Mouse (Mus musculus): ENCODE measurements around the gene Hhex. TPM values are rescaled to one million over a fixed set of nuclear protein-coding genes. Genes with fewer than 3 reads are reported as not detected.
A peak's percentile ranks its signal among the peaks of the same experiment; 100 is the strongest.

The Hhex gene
- polyA plus RNA-seq, 1 experiment = 8.2 TPM

- no peaks in the 10 kb centered on the region for H3K9me3 ChIP-seq (replicated peaks; ENCODE audit: control insufficient read depth, insufficient read depth, low read length, poor library complexity, severe bottlenecking)
- peak overlapping the region; percentile 99 for H3K9ac ChIP-seq (ENCODE audit: low read depth, poor library complexity, severe bottlenecking)
- peaks cover 8% of the 10 kb centered on the region for H3K36me3 ChIP-seq (ENCODE audit: control insufficient read depth, insufficient read depth, low read length, poor library complexity, severe bottlenecking)
- peak overlapping the region; percentile 94 for H3K4me3 ChIP-seq (ENCODE audit: low read depth, low read length)
- H3K27ac ChIP-seq (ENCODE audit: insufficient read depth, low read length) = no peak overlapping the region
- no peak for TF ChIP-seq EP300 (IDR thresholded peaks at IDR 0.05; ENCODE audit: insufficient read depth, low read depth, low read length)
- TF ChIP-seq POLR2A (IDR thresholded peaks at IDR 0.05; ENCODE audit: insufficient read depth, low read length) = no peak
- 0 out of 2 replicates have a peak, but pooled peaks cover 3% of the 10 kb centered on the region for H3K27me3 ChIP-seq (ENCODE audit: control insufficient read depth, insufficient read depth, low read length, poor library complexity, severe bottlenecking)
- H3K4me1 ChIP-seq (ENCODE audit: control insufficient read depth, insufficient read depth, low read length) = no peaks in the 10 kb centered on the region
Observed at GRCm38 (mm10) chr19:37435041-37435852, 637 bp downstream of the Hhex start.

GRCm38 (mm10) chr19:37435853-37436174 lies 1.2 kb downstream of the Hhex start:
- Histone ChIP-seq H3K27ac (ENCODE audit: insufficient read depth, low read length) (no peak overlapping the region), H3K4me3 (ENCODE audit: low read depth, low read length) (peak overlapping the region; percentile 94)
- TF ChIP-seq CTCF (IDR thresholded peaks at IDR 0.05; ENCODE audit: low read depth, low read length) (no peak), POLR2A (IDR thresholded peaks at IDR 0.05; ENCODE audit: insufficient read depth, low read length) (no peak), EP300 (IDR thresholded peaks at IDR 0.05; ENCODE audit: insufficient read depth, low read depth, low read length) (no peak)

DNA sequence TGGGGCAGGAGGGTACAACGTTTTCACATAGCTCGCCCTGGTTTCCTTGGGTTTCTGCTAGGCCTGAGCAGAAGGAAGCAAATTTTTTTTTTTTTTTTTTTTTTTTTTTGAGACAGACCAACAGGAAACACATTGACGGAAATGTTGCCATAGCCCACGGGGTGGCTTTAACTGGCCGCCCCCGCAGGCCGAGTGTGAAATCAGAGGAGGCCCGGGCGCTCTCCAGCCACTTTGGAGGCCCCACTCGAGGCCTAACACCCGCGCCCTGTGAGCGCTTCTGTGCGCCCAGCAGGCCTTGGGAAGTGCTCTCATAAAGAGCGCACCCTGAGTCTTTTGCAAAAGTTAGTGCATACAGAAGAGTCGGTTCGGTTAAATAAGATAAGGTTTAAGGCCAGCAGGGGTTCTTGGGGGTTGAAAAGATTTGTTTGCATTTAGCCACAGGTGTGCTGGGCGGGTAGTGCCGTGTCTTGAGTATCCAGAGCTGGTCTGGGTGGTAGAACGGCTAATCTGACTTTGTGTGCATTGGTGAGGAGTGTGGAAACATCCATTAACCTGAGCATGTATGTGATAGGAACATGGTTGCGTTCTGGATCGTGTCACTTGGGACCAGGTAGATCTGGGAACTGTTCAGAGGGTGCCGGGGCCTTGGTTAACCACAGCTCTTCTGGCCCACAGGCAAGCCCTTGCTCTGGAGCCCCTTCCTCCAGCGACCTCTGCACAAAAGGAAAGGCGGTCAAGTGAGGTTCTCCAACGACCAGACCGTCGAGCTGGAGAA lies 2.1 kb downstream of the Hhex start:
- H3K9me3 ChIP-seq (replicated peaks; ENCODE audit: control insufficient read depth, insufficient read depth, low read length, poor library complexity, severe bottlenecking) = no peaks in the 10 kb centered on the region
- H3K4me3 ChIP-seq (ENCODE audit: low read depth, low read length) = peak overlapping the region; percentile 31
- H3K9ac ChIP-seq (ENCODE audit: low read depth, poor library complexity, severe bottlenecking) = peak overlapping the region; percentile 99; the same call in 1 of the 2 replicates
- 0 out of 2 replicates have a peak, but pooled peaks cover 3% of the 10 kb centered on the region for H3K27me3 ChIP-seq (ENCODE audit: control insufficient read depth, insufficient read depth, low read length, poor library complexity, severe bottlenecking)
- no peaks in the 10 kb centered on the region for H3K4me1 ChIP-seq (ENCODE audit: control insufficient read depth, insufficient read depth, low read length)
- H3K36me3 ChIP-seq (ENCODE audit: control insufficient read depth, insufficient read depth, low read length, poor library complexity, severe bottlenecking) = peaks cover 8% of the 10 kb centered on the region
- H3K27ac ChIP-seq (ENCODE audit: insufficient read depth, low read length) = no peak overlapping the region
- TF ChIP-seq CTCF (IDR thresholded peaks at IDR 0.05; ENCODE audit: low read depth, low read length) (no peak), POLR2A (IDR thresholded peaks at IDR 0.05; ENCODE audit: insufficient read depth, low read length) (no peak), EP300 (IDR thresholded peaks at IDR 0.05; ENCODE audit: insufficient read depth, low read depth, low read length) (no peak)

More at GRCm38 (mm10) chr19:37435853-37436174, 1.2 kb downstream of the Hhex start:
- no peaks in the 10 kb centered on the region for H3K9me3 ChIP-seq (replicated peaks; ENCODE audit: control insufficient read depth, insufficient read depth, low read length, poor library complexity, severe bottlenecking)
- H3K9ac ChIP-seq (ENCODE audit: low read depth, poor library complexity, severe bottlenecking) = peak overlapping the region; percentile 99
- H3K27me3 ChIP-seq (ENCODE audit: control insufficient read depth, insufficient read depth, low read length, poor library complexity, severe bottlenecking) = 0 out of 2 replicates have a peak, but pooled peaks cover 3% of the 10 kb centered on the region
- H3K4me1 ChIP-seq (ENCODE audit: control insufficient read depth, insufficient read depth, low read length) = no peaks in the 10 kb centered on the region
- peaks cover 8% of the 10 kb centered on the region for H3K36me3 ChIP-seq (ENCODE audit: control insufficient read depth, insufficient read depth, low read length, poor library complexity, severe bottlenecking)

GRCm38 (mm10) chr19:37437289-37437606 lies 2.6 kb downstream of the Hhex start:
- TF ChIP-seq CTCF (IDR thresholded peaks at IDR 0.05; ENCODE audit: low read depth, low read length) (no peak), EP300 (IDR thresholded peaks at IDR 0.05; ENCODE audit: insufficient read depth, low read depth, low read length) (no peak), POLR2A (IDR thresholded peaks at IDR 0.05; ENCODE audit: insufficient read depth, low read length) (no peak)
- H3K27ac ChIP-seq (ENCODE audit: insufficient read depth, low read length) = no peak overlapping the region
- H3K4me3 ChIP-seq (ENCODE audit: low read depth, low read length) = peak overlapping the region; percentile 11; the same call in 1 of the 2 replicates
- H3K4me1 ChIP-seq (ENCODE audit: control insufficient read depth, insufficient read depth, low read length) = no peaks in the 10 kb centered on the region
- H3K9me3 ChIP-seq (replicated peaks; ENCODE audit: control insufficient read depth, insufficient read depth, low read length, poor library complexity, severe bottlenecking) = no peaks in the 10 kb centered on the region
- H3K9ac ChIP-seq (ENCODE audit: low read depth, poor library complexity, severe bottlenecking) = peak overlapping the region; percentile 99; the same call in 1 of the 2 replicates
- H3K36me3 ChIP-seq (ENCODE audit: control insufficient read depth, insufficient read depth, low read length, poor library complexity, severe bottlenecking) = peaks cover 8% of the 10 kb centered on the region
- 0 out of 2 replicates have a peak, but pooled peaks cover 3% of the 10 kb centered on the region for H3K27me3 ChIP-seq (ENCODE audit: control insufficient read depth, insufficient read depth, low read length, poor library complexity, severe bottlenecking)

GRCm38 (mm10) chr19:37440181-37440580 lies 5.6 kb downstream of the Hhex start:
- Histone ChIP-seq H3K4me3 (ENCODE audit: low read depth, low read length) (no peak overlapping the region), H3K36me3 (ENCODE audit: control insufficient read depth, insufficient read depth, low read length, poor library complexity, severe bottlenecking) (peaks cover 8% of the 10 kb centered on the region), H3K9me3 (replicated peaks; ENCODE audit: control insufficient read depth, insufficient read depth, low read length, poor library complexity, severe bottlenecking) (no peaks in the 10 kb centered on the region), H3K27ac (ENCODE audit: insufficient read depth, low read length) (no peak overlapping the region), H3K9ac (ENCODE audit: low read depth, poor library complexity, severe bottlenecking) (no peak overlapping the region), H3K4me1 (ENCODE audit: control insufficient read depth, insufficient read depth, low read length) (no peaks in the 10 kb centered on the region), H3K27me3 (ENCODE audit: control insufficient read depth, insufficient read depth, low read length, poor library complexity, severe bottlenecking) (0 out of 2 replicates have a peak, but pooled peaks cover 2% of the 10 kb centered on the region)
- no peak for TF ChIP-seq EP300 (IDR thresholded peaks at IDR 0.05; ENCODE audit: insufficient read depth, low read depth, low read length)
- TF ChIP-seq POLR2A (IDR thresholded peaks at IDR 0.05; ENCODE audit: insufficient read depth, low read length) = no peak
- TF ChIP-seq CTCF (IDR thresholded peaks at IDR 0.05; ENCODE audit: low read depth, low read length) = no peak

All from ES-Bruce4 (cell line).